ENCODE assay signal across 12 mouse cellular contexts in the genomic region with DNA sequence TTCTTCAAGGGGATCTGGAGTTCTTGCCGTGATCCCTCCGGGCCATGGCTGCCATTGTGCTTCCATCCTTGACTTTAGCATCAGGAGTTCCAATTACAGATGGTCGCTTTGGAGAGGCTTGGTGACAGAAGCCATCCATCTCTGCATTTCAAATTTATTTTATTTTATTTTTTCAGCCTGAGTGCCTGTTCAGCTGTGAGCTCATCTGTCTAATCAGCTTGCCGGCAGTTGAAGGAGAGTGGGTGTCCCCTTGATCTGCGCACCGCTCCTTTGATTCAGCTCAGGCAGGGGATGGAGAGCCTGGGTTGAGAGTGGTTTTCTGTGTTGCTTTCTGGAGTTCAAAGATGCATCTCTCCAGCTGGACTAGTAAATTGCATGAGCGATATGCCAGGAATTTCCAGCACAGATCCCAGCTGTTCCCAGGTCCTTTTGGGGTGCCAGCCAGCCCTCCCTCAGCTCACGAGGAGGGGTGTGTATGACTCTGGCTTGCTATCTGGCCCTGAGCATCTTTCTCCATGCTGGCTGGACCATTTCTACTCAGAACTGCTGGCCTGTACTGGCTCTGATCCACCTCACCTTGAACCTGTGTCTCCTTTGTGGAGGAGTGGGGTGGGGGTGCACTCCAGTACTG. TPM values are rescaled to one million over a fixed set of nuclear protein-coding genes. Genes with fewer than 3 reads are reported as not detected.
DNase-seq lines count a peak whose midpoint lies in the region.
"Had no signal": no experiment of that assay in that cellular context is flagged by ENCODE, and none has a peak within 500 bp of the region (broad histone marks: within the 10 kb centered on the region; RNA-seq: fewer than 3 reads in every experiment).

No protein-coding gene starts in this region.

- intact Hi-C loops in left cerebral cortex, postnatal 4 days (cut with DNase I) = no loop called here
- intact Hi-C loops in left cerebral cortex, postnatal 10 days (cut with DNase I) = no loop called here

- peak; percentile 72 to 78 for DNase-seq in cerebellum, postnatal 10 days
- DNase-seq in cerebellum, adult 8-10 months = no peak
- peak; percentile 58 for DNase-seq in left cerebral cortex, postnatal 4 days
- no peak for DNase-seq in left cerebral cortex, postnatal 10 days (ENCODE audit: extremely low spot score in 1 of 2, low spot score in 2 of 2)
- DNase-seq in layer of hippocampus, postnatal 36 days = peak; percentile 30 to 36
- no peak for DNase-seq in adrenal gland, postnatal 4 days (ENCODE audit: low spot score in 2 of 2)
- no peak for DNase-seq in gastrocnemius, adult 18-20 months (ENCODE audit: low spot score)
- DNase-seq: adrenal gland, adult 8-10 months; heart, postnatal 36 days; kidney, postnatal 10 days; thymus, postnatal 36 days had no signal

RNA-seq across cellular contexts. Expression of a gene that starts 36.7 kb away (rescaled TPM):
- total RNA-seq in left cerebral cortex, postnatal 4 days (2021) = 1 to 10 TPM; 3.3 to 5.2 TPM
- total RNA-seq in left cerebral cortex, postnatal 10 days (2021) = 1 to 10 TPM; 7.3 to 9.1 TPM
- 10 to 100 TPM; 16.3 to 16.7 TPM for total RNA-seq in layer of hippocampus, postnatal 36 days (2021)
- total RNA-seq in adrenal gland, postnatal 4 days (2021) = 1 to 10 TPM; 5.8 to 6.4 TPM
- under 1 TPM; 0.45 to 0.59 TPM for total RNA-seq in gastrocnemius, adult 18-20 months (2021)
- total RNA-seq: megakaryocyte progenitor cell, adult 5-6 weeks had no signal

Comparison
In these comparisons a context has a peak if more than half of its experiments do, and no peak if none do; other contexts are left out.
1. DNase-seq: peak in cerebellum, postnatal 10 days (2 of 2), left cerebral cortex, postnatal 4 days (single experiment) and layer of hippocampus, postnatal 36 days (2 of 2); none in cerebellum, adult 8-10 months (single experiment), left cerebral cortex, postnatal 10 days (0 of 2), adrenal gland, postnatal 4 days (0 of 2) and gastrocnemius, adult 18-20 months (single experiment).